Mouse (Mus musculus): ENCODE measurements around the gene Gm20890.
"Not testable (repeated sequence)": the region's sequence is repeated elsewhere in the genome, so short reads cannot be mapped to it uniquely, and the experiment has no call there.

Gm20890 gene

DNA sequence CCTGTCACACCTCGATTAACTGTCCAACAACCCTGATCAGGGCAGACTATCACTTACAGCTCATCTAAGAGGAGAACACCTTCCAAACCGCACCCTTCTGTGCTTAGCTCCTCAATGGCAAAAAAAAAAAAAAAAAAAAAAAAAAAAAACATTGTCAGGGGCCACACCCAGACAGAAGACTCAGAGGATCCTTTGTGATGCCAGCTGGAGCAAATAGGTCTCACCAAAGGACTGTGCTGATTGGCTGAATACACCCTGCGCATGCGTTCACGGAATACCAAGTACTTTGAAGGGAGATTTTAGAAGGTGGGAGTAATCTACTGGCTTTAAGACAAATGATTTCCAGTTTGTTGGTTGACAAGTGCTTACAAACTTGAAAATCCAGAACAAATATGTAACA is at the start of gene Gm20890:
TSS of gene Gm20890 (minus strand) at position 101 of the 400 bp plus-strand sequence.
- not testable (repeated sequence) for DNase-seq (ENCODE audit: low spot score)

Data from yolk sac, embryonic 10.5 days (tissue).